Mouse (Mus musculus): ENCODE data around the gene Ank.

Ank gene

GRCm38 (mm10) chr15:27497300-27497997 lies 31.0 kb downstream of the Ank start:
- DNase-seq = no peak

- no peak for DNase-seq
Observed at GRCm38 (mm10) chr15:27498078-27498477, 31.6 kb downstream of the Ank start.

GRCm38 (mm10) chr15:27500390-27500789 lies 33.9 kb downstream of the Ank start:
- no peak for DNase-seq

DNA sequence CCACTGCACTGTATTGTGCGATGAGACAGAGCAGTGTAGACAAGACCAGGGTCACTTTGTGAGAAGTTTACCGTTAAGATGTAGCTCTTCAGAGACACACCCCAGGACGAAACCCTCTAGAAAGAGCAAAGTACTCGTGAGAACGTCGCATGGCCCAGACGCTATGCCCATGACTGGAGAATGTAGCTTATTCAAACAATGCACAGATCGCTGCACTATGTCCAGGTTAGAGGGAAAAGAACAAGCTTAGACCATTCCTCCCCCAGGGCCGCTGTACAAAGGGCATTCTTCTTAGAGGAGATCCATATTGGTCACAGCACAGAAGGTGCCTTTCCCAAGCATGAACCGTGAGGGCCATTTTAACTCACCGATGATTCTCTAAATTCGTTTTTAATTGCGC lies 35.9 kb downstream of the Ank start:
- no peak for DNase-seq

- DNase-seq = no peak
Observed at GRCm38 (mm10) chr15:27503221-27503620, 36.7 kb downstream of the Ank start.

GRCm38 (mm10) chr15:27503801-27504730 lies 37.6 kb downstream of the Ank start:
- no peak for DNase-seq

DNA sequence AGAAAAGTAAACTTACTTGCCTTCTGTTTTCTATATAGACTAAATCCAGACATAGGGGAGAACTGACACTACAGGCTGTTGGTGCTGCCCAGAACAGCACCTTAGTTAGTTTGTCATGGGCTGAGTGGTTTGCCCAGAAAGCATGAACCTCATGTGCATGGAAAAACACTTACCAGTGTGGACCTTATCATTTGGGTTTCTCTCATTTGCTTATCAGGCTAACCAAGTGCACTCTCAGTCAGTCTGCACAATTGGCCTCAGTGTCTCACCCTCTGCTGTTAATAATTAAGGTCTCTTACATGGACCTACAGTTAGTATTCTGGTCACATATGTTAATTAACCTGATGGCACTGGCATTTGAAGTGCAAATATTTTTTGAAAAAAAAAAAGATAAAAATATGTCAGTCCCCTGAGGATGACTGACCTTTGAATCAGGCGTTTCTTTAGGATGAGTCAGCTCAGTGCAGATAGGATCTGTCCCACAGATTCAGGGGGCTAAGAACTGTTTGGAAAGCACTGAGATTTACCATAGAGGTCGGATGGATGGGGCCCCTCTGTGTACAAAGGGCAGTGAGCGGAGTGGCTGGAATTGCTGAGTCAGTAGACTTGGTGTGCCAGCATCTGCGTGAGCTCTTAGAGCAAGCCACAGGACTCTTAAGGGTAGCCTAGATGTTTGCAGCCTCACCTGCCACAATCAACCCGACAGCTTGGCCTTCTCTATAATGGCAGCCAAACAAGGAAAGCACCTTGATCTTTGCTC lies 39.8 kb downstream of the Ank start:
- DNase-seq = no peak

GRCm38 (mm10) chr15:27506893-27507596 lies 40.6 kb downstream of the Ank start:
- no peak for DNase-seq

DNA sequence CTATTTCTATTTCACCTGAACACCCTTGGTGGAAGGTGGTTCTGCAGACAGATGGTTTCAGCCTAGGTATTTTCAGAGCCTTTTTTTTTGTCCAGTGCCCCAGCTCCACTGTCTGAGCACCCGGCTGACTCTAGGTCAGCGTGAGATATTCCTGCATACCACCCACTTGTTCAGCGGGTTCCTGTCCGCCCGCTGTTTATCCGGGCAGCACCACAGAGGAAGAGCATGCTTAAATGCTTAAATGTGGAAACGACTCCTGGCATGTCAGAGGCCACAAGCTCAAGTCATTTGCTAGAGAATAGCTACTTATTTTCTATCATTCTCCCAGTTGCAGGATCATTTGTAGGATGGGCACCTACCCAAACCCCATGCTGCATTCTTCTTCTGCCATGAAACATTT lies 41.7 kb downstream of the Ank start:
- DNase-seq = no peak

DNA sequence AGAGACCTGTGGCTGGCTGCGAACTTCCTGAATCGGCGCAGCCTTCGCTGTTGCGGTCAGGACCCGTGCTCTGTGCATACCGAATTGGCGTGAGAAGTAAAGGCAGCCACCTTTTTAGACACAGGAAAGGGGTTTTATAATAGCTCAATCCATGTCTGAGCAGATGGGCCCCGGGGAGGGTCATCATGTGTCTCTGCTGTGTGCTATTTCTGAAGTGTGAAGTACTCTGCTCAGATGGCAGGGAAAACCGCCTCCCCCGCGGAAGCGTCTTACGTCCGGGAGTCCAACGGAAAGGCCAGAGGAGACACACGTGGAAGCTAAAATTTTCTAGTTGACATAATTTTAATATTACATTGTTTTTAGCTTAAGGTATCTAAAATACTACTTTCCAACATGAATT lies 42.5 kb downstream of the Ank start:
- DNase-seq = peak; percentile 77

DNA sequence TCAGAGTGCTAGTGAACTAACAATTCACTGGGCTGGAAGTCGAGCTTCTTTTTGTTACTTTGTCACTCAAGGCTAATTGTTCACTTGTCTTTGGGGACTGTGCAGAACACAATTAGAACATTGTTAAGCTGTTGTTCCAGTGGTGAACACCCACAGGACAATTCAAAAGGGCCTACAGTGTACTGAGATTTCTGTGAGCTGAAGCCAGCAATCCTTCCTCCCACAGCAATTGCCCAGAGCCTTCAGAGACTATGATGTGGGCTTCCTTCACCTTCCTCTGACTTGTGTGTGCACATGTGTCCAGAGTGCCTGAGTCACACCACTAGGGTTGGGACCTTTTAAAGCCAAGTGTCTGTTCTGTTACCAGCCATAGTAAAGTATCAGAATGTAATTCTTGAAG lies 50.5 kb downstream of the Ank start:
- DNase-seq = no peak

DNA sequence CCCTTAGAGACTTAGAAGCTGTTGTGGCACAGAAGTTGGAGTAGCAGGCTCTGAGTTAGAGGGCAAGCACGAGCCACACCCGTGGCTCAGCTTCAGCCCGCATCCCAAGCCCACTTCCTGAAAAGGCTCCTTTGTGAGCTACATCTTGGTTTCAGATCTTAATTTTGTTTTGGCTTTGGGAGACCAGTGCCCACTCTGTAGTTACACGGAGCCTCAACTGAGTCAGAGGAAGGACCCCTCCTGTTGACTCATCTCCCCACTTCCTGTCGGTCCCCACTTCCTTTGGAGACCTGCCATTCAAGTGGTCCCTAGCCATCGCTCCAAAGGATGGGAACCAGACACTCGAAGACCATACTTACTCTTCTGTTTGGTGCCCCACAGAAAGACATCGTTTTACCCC lies 51.5 kb downstream of the Ank start:
- DNase-seq = no peak

DNA sequence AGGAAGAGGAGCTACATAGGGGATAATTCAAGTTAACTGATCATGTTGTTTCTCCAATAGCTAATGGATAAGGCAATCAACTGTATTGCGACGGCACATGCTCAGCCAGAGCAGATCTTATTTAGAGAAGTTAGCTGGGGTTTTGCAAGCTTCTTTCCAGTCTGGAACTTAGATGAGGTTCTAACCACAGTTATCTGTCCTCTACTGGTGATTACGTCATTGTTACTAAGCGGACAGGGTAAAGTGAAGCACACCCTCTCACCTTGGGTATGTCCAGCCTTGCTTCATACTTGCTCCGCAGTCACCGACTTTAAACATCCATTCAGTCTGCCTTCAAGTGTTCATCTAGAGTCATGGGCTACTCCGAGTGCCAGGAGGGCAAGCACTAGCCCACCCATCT lies 53.4 kb downstream of the Ank start:
- no peak for DNase-seq

DNA sequence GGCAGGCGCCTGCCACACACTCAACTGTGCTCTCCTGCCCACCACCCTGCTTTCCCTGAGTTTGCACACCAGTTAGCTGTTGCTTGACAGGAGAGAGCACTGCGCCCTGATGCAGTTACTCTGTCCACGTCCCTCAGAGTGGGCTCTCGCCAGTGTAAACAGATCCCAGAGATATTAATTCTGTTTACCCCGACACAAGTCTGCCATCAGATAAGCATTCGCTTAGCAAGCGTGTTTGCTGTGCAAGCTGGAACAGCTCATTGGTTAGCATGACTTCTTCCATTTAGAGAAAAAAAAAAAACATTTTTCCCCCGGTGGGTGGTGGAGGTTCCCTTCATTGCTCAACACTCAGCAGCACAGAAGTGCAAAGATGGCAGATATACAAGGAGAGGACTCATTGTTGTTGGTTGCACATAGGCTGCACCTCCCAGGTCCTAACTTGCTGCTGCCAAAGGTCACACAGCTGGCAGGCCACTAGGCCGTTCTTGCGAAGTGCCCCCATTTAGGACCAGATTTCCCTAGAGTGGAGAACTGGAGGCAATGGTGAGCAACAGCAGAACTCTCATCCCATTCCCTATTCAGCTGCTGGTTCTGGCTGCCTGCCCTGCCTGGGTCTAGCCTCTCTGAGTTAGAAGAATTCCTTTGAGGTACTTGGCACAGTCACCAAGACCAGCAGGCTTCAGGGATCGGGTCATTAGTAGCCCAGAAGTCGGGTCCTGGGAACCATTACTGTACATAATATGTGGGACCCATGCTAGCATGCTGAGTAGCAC lies 58.9 kb downstream of the Ank start:
- DNase-seq = no peak

GRCm38 (mm10) chr15:27528896-27529295 lies 62.4 kb downstream of the Ank start:
- no peak for DNase-seq

GRCm38 (mm10) chr15:27530023-27530422 lies 63.5 kb downstream of the Ank start:
- DNase-seq = no peak

GRCm38 (mm10) chr15:27533036-27533435 lies 66.6 kb downstream of the Ank start:
- no peak for DNase-seq

DNA sequence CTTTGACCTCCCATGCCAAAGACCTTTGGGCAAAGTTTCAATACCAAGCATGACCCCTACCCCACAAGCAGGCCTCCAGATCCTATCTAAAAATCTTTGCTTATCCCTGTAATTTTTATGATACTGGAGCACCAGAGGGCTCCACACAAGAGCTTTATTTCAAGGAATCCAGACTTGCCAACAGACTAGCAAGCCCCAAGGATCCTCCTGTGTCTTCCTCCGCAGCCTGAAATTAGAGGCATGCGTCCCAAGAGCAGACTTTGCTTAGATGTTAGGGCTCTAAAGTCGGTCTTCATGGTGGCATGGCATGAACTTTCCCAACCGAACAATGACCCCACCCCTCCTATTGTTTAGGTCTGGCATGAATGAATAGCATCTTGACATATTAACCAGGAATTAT lies 69.2 kb downstream of the Ank start:
- DNase-seq = no peak

DNA sequence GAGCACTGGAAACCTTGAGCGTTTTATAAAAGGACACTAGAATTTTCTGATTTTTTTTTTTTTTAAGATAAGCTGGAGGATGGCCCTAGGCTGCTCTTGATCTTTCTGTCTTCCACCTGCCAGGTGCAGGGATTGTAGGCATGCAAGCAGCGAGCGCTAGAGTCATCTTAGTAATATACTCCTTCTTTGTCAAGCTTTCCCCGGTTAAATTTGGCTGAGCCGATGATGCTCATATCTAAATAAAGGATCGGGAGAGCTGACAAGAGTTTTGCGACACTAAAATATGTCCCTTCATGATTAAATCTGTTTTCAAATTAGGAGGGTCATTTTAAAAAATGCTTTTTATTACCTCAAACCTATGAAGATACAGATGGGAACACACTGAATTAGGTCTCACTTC lies 69.7 kb downstream of the Ank start:
- no peak for DNase-seq

DNA sequence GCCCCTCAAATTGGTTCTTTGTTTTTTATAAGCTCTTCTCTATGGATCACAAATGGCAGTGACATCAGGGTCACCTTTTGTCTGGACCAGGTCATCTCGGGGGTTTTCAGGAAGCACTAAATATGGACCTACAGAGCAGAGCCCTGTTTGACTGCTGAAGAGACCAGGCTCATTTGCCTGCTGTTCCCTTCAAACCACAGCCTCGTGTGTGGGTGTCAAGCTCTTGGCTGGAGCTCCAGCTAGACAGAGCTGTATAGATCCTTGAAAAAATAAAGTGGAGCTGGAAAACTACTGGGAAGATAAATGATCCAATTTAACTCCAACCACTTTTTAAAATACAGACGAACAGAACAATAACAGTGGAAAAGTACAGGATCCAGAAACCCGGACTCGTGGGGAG lies 70.3 kb downstream of the Ank start:
- no peak for DNase-seq

DNA sequence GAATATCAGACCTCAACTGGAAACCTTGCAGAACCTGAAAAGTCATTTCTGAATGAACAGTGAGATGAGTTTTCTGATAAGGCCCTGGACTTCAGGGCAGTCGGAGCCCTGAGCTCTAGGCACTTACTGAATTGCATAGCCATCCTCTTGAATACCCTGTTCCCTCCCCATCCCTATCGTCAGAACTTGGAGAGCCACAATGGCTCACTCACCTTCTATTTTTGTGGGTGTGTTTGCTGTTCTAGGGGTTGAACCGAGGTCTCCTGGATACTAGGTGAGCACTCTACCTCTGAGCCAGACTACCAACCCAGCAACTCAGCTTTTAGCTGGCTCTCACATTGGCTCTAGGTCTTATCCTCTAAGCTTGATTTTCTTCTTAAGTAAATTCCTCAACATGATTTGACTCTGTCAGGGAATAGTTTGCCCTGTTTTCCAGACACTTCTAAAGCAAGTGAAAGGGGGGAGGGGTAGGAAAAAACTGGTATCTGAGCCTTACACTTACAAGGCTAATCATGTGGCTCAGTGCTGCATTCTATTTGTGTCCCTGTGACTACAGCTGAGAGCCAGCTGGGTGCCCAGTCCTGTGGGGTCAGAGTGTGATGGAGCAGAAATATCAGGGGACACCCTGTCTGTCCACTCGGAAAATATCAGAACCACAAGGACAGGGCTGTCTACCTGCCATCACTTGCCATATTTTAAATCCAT lies 71.2 kb downstream of the Ank start:
- DNase-seq = no peak
